Mouse (Mus musculus) frontal cortex, adult (tissue): ENCODE results near the gene Gm30191.

Experiments
- ATAC-seq: cut with Nextera tagmentation; 2 replicates; pipeline ENCODE4 v1.9.2; 2017; ENCODE audit warnings: mild to moderate bottlenecking, moderate library complexity, mixed read lengths; ENCODE audit not compliant: low TSS enrichment

The Gm30191 gene

DNA sequence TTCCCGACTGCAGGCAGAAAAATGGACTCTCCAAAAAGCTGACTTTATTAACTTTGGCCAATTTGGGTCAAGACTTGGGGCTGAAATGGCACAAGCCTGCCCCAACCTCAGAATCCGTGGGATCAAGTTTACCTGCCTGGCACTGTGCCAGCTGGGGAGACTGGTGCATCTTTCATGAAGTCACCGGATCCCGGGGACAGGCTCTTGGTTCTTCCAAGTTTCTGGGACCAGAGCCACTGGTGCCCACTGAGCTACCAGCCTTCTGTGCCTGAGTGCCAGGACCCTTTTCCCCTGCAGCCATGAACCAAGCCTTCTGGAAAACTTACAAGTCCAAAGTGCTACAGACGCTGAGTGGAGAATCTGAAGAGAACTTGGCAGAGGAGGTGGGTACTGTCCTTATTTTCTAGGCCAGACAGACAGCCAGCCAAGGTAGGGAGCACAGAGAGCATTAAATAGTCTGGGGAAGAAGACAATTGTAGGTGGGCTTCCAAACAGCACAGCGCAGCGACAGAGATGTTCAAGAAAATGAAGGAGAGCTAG, at the start of gene Gm30191:
Gene Gm30191, plus strand, starts transcription at position 217 of the 540 bp plus-strand sequence.
- ATAC-seq = no peak

DNA sequence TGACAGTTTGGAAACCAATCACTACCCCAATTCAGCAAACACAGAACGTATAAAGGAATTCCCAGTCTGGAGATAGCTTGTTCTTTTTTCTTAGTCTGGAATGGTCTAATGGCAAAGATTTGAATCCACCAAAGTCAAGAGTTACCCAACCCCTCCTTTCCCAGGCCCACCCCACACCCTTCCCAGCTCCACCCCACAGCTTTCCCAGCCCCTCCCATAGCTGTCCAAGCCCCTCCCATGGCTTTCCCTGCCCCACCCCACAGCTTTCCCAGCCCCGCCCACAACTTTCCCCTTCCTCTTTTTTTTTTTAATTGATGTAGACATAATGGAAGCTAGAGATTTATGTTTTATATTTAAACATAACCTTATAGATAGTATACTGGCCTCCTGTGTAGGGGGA, 47.4 kb upstream of the Gm30191 start:
- no peak for ATAC-seq

DNA sequence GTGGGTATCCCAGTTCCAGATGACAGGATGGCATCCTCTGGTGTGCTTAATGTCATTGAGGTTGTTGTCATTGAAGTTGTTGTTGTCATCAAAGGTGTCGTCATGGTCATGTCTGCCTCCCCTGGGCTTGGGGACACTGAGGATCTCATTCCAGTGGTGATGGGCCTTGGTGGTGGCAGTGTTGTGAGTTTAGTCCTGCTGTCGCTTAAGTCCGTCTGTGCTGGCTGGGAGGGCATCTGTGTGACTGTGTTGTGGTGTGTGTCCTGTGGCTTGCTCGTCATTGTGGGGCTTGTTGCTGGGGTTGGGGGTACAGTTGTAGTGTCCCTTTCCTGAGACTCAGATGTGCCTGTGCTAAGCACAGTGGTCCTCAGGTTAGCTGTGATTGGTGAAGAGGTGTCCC, 43.8 kb upstream of the Gm30191 start, which contains the start of gene Gm7534:
Gene Gm7534, minus strand, starts transcription at position 101 of the 400 bp plus-strand sequence.
- no peak for ATAC-seq

GRCm38 (mm10) chr4:134203340-134203896, 43.3 kb upstream of the Gm30191 start:
- ATAC-seq = no peak

DNA sequence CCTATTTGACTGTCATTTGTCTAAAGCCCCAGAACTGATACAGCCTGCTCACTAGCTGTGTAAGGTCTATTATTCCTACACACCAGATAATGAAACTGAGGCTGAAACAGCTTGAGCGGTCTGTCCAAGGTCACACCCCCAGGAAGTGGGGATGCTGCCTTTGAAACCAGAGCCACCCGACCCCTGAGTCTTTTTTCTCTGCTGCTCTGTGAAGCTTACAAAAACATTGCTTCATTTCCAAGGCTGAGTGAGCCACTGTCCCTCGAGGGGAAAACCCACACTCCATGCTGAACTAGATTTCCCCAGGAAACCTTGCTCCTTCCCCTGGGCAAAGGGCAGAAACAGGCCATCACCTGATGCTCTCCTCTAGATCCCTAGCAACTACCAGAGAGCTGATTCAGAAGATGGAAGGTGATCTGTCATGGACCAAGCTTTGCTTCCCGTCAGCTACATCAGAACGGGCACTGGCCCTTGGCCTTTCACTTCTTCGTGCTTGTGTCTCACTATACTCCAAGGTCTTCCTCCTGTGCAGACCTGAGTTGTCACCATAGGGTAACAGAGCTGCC, 40.2 kb upstream of the Gm30191 start:
- no peak for ATAC-seq

GRCm38 (mm10) chr4:134222793-134223600, 23.7 kb upstream of the Gm30191 start:
- no peak for ATAC-seq

DNA sequence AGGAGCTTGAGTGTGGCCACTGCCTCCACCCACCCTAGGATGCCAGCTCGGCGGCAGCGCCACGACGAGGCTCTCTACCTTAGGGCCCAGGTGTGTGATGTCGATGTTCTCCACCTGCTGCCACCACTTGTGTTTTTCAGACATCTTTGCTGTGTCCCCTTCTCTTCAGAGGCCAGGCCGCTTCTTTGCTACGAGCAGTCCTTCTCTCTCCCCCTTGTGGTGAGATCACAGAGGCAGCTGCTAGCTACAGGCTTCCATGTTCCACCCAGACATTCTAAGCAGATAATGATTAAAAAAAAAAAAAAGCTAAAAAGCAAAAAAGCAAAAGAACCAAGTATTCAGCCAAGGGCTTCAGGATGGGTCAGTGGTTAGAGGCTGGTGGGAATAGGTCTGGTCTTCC, 19.5 kb upstream of the Gm30191 start, which contains the start of gene Catsper4:
Gene Catsper4, minus strand, starts transcription at position 190 of the 400 bp plus-strand sequence.
- ATAC-seq = no peak

DNA sequence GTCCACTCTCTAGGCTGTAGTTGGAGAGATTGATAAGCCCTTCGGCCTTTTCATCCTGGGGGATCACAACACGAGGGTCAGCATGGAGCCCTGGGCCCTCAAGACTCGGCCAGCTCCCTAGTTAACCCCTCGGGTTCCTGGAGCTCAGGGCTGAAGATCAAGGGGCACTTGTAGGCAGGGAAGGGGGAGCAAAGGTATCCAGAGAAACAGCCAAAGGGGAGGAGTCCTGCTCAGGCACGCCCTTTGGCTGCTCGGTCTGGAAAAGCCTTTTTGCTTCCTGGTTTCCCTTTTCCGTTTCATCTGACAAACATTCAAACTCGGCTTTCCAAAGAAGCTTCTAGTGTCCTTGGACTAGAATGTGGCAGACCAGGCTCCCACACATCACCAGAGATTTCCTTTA, 16.3 kb upstream of the Gm30191 start:
- no peak for ATAC-seq

DNA sequence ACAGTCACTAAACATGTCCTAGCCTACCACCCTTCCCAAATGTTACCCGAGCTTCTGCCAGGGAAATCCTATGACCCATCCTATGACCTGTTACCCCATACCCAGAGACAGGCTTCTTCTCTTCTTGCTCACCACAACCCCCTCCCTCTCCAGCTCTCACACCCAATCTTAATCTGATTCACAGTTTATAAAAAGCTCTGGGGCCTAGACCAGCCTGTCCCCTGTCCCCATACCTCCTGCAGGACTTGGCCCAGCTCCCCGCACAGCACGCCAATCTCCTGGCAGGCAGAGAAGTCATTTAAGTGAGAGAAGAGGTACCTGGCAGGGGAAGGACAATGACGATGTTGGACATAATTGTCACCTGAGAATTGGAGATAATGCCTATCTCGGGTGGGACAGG, 11.9 kb upstream of the Gm30191 start:
- ATAC-seq = no peak

- ATAC-seq = no peak
These were observed 9.0 kb upstream of the Gm30191 start for GRCm38 (mm10) chr4:134237582-134238278.

DNA sequence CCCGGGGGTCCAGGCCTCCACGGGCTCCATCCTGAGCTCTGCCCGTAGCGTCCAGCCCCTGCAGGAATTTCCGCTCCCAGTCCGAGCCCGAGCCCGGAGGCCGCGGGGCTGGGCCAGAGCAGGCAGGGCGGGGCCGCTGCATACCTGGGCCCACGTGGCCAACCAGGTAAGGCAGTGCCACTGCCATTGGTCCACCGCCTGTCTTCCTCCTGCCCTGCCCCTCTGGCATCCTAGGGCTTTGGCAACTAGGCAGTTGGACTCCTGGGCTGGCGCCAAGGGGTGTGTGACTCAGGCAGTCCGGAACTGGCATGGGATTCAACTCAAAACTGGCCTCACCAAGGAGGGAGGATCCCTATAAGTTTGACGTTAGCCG, 8.5 kb upstream of the Gm30191 start, which contains the start of gene Cnksr1:
Gene Cnksr1, minus strand, starts transcription at position 121 of the 373 bp plus-strand sequence.
- ATAC-seq = no peak

DNA sequence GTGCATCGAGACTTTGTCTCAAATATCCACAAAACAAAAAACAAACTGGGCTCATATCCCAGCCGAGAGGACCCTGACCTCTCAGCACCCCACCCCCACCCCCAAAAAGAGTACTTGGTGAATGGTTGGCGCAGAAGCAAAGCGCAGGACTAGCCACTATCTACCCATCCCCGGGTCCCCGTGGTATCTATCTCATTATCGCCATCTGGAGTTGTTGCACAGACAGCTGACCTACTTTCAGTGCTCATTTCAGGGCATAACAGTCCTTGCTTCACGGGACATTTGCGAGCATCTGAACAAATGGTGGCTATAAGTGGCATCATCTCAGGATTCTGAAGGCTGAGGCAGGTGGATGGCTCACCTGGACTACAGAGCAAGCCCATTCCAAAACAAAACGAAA, 8.0 kb upstream of the Gm30191 start:
- no peak; the same call in 1 of the 2 replicates for ATAC-seq

GRCm38 (mm10) chr4:134243516-134244250, 3.1 kb upstream of the Gm30191 start, which contains the start of gene E130218I03Rik:
TSS of gene E130218I03Rik (plus strand) at chr4:134243662.
- no peak for ATAC-seq

- ATAC-seq = peak; percentile 83
These were observed 1.4 kb upstream of the Gm30191 start, which contains the start of gene Zfp593 for GRCm38 (mm10) chr4:134245148-134245843. TSS of gene Zfp593 (minus strand) at chr4:134245592.

DNA sequence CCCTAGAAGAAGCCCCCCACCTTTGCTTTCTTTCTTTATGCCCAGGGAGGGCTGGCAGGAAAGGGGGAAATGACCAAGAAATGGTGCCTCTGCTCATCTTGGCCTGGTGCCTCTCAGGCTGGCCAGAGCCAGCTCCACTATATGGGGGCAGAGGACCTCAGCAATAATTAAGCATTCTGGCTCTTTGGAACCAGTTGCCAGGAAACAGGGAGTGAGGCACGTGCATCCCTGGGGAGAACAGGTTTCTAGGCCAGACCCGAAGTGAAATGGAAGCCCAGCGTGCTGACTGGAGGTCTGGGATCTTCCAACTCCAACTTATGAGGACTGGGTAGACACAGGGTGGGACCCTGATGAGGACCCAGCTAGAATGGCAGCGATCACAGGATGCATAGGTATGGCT, 479 bp upstream of the Gm30191 start:
- no peak for ATAC-seq

- ATAC-seq = peak; percentile 49; the same call in 1 of the 2 replicates
These were observed 2.9 kb downstream of the Gm30191 start for GRCm38 (mm10) chr4:134249651-134250050.

GRCm38 (mm10) chr4:134250116-134250929, 3.6 kb downstream of the Gm30191 start:
- ATAC-seq = no peak

DNA sequence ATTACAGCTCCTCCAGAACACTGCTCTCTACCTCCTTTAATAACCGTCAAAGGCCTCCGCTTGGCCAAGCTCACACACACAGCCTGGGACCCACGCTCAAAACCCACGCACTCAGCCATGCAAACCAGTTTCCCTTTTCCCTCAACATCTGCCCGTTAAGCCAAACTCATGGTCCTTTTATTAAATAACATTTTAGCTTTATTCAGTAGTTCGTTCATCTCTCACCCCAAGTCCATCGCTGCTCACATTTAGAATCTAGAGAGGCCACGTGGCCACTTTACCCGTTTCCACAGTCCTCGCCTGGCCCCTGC, 4.2 kb downstream of the Gm30191 start:
- peak; percentile 11; the same call in 1 of the 2 replicates for ATAC-seq
